Mouse (Mus musculus): Measurements from ENCODE around the gene Mettl2. TPM values are rescaled to one million over a fixed set of nuclear protein-coding genes. Genes with fewer than 3 reads are reported as not detected.

Gene Mettl2
- total RNA-seq, 2 experiments from 2014 or later: 6.0 to 8.4 TPM

Other genes with a start within 250 kb of the Mettl2 start
- gene Efcab3, start 62.8 kb upstream of the Mettl2 start, total RNA-seq (2021): not detected
- gene Gm10842, start 20.5 kb downstream of the Mettl2 start, total RNA-seq (2021): not detected
- 10 to 100 TPM; 37.4 to 41.1 TPM for gene Tlk2, start 52.4 kb downstream of the Mettl2 start, total RNA-seq (2021)
- gene Mrc2, start 166.2 kb downstream of the Mettl2 start, total RNA-seq (2021): 10 to 100 TPM; 12.9 to 16.0 TPM